Mouse (Mus musculus) hindbrain, embryonic 11.5 days (tissue): Measurements from ENCODE around the gene Slc30a6. TPM values are rescaled to one million over a fixed set of nuclear protein-coding genes. Genes with fewer than 3 reads are reported as not detected.
A peak's percentile ranks its signal among the peaks of the same experiment; 100 is the strongest.

ENCODE experiments used
- ATAC-seq: fragments of 200-750 bp; cut with Nextera tagmentation; 2 replicates; pipeline ENCODE4 v1.8.0; 2017; ENCODE audit warnings: mild to moderate bottlenecking, moderate TSS enrichment, moderate library complexity; ENCODE audit not compliant: low FRiP score
- DNase-seq: peaks from one replicate; pipeline ENCODE4 v3.0.0-alpha.2; 2015; ENCODE audit warnings: low spot score
- H3K27ac ChIP-seq: fragments of 300-500 bp; sonication (generic); 2 replicates; pipeline ENCODE4 v1.5.1; 2014; ENCODE audit warnings: mild to moderate bottlenecking, low read depth, low read length
- H3K27me3 ChIP-seq: fragments of 300-500 bp; sonication (generic); 2 replicates; pipeline ENCODE4 v1.6.1; 2014; ENCODE audit warnings: mild to moderate bottlenecking, low read length, moderate library complexity, mixed read lengths; ENCODE audit not compliant: control insufficient read depth, insufficient read depth
- H3K36me3 ChIP-seq: fragments of 300-500 bp; sonication (generic); 2 replicates; pipeline ENCODE4 v1.6.1; 2014; ENCODE audit warnings: mild to moderate bottlenecking, low read length, moderate library complexity, mixed read lengths; ENCODE audit not compliant: control insufficient read depth, insufficient read depth
- H3K4me1 ChIP-seq: fragments of 300-500 bp; sonication (generic); replicated peaks from 2 replicates; pipeline ENCODE4 v1.6.1; 2014; ENCODE audit warnings: low read length, mixed read lengths; ENCODE audit not compliant: control insufficient read depth, insufficient read depth
- H3K4me2 ChIP-seq: fragments of 300-500 bp; sonication (generic); replicated peaks from 2 replicates; pipeline ENCODE4 v1.6.1; 2014; ENCODE audit warnings: mild to moderate bottlenecking, low read depth, low read length
- H3K4me3 ChIP-seq: fragments of 300-500 bp; sonication (generic); 2 replicates; pipeline ENCODE4 v1.5.1; 2014; ENCODE audit warnings: low read depth, low read length
- H3K9ac ChIP-seq: fragments of 300-500 bp; sonication (generic); 2 replicates; pipeline ENCODE4 v1.6.1; 2014; ENCODE audit warnings: low read depth, low read length
- H3K9me3 ChIP-seq: fragments of 300-500 bp; sonication (generic); 2 replicates; pipeline ENCODE4 v1.6.1; 2016; ENCODE audit warnings: low read length; ENCODE audit not compliant: control insufficient read depth
- WGBS: fragments of 180-500 bp; shearing (Covaris S2); extraction: QIAGEN DNeasy Blood & Tissue Kit; methylation state at CpG from one replicate; pipeline ENCODE4 v1.1.7; 2014; 5-methylcytosine and 5-hydroxymethylcytosine counted together
- polyA plus RNA-seq: library from polyadenylated mRNA; unstranded; fragments of >200 nt; fragmentation: Nextera tagmentation; extraction: Ambion mirVana; gene quantifications from 2 replicates; pipeline ENCODE4 v1.2.1, GENCODE M21; 2014

Slc30a6 gene
- polyA plus RNA-seq, 1 experiment from 2014 or later = 30.0 TPM

GRCm38 (mm10) chr17:74402486-74403222, 7.2 kb downstream of the Slc30a6 start:
- Histone ChIP-seq H3K9me3 (no peaks in the 10 kb centered on the region), H3K27me3 (no peaks in the 10 kb centered on the region), H3K4me2 (no peak overlapping the region), H3K9ac (no peak overlapping the region), H3K4me3 (no peak overlapping the region), H3K27ac (no peak overlapping the region), H3K36me3 (0 out of 2 replicates have a peak, but pooled peaks cover 5% of the 10 kb centered on the region), H3K4me1 (no peaks in the 10 kb centered on the region)
- WGBS = 93% methylated on average over 12 of the region's 12 CpGs
- ATAC-seq (no peak), DNase-seq (no peak)

DNA sequence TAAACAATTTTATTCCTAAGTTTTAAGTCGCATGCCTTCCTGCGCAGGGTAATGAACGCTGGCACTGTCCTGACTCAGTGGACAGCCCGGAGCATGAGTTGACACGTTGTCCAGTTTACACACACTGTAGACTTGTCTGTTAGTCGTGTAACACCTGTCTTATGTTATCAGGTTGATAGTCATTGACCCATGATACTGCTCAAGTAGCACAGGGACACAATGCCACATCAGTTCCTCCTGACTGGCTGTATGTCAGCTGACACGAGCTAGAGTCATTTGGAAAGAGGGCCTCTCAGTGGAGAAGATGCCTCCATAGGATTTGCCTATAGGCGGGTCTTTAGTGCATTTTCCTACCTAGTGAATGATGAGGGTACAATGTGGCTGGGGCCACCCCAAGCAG, 11.1 kb downstream of the Slc30a6 start:
- Histone ChIP-seq H3K4me1 (no peaks in the 10 kb centered on the region), H3K27me3 (no peaks in the 10 kb centered on the region), H3K9ac (no peak overlapping the region), H3K4me3 (no peak overlapping the region), H3K36me3 (0 out of 2 replicates have a peak, but pooled peaks cover 5% of the 10 kb centered on the region), H3K4me2 (no peak overlapping the region), H3K27ac (no peak overlapping the region), H3K9me3 (no peaks in the 10 kb centered on the region)
- ATAC-seq (no peak), DNase-seq (no peak)
- 90% methylated on average over 8 of the region's 8 CpGs for WGBS

DNA sequence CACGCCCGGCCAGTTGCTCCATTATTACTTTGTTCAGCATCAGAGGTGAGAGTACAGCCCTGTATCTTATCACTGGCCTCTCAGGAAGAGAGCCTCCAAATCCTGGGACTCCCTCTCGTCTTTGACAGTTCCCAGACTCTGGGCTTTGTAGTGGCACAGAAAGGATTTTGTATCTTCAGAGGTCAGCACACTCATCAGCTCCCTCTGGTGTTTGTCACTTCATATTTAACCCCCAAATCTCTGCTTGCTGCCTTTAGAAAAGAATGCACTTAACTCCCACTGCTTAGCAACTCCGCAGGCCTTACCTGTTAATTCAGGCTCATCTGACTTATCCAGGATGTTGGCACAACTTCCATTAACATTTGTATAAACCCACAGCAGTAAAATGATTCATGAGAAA, 14.3 kb downstream of the Slc30a6 start:
- Histone ChIP-seq H3K36me3 (peaks cover 5% of the 10 kb centered on the region; the same call in 1 of the 2 replicates), H3K4me2 (no peak overlapping the region), H3K27ac (no peak overlapping the region), H3K27me3 (no peaks in the 10 kb centered on the region), H3K4me3 (no peak overlapping the region), H3K9ac (no peak overlapping the region), H3K4me1 (no peaks in the 10 kb centered on the region), H3K9me3 (no peaks in the 10 kb centered on the region)
- no peak for ATAC-seq
- DNase-seq = peak; percentile 21
- 71% methylated on average over 4 of the region's 4 CpGs for WGBS

DNA sequence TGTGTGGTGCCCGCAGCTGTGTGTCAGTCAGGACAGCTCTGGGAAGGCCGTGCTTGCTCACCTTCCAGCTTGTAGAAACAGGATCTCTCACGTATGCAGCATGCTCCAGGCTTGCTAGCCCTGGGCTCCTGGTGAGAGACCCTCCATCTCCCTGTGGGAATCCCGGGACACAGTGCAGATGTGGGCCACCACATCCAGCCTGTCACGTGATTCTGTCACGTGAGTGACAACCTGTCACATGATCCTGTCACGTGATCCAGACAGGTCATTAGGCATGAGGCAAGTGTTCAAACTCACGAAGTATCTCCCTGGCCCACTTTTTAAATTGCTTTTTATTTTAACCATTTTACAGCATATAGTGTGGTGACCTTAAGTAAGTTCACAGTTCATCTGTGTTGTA, 17.9 kb downstream of the Slc30a6 start:
- no peaks in the 10 kb centered on the region for H3K9me3 ChIP-seq
- H3K4me3 ChIP-seq = no peak overlapping the region
- H3K4me1 ChIP-seq = no peaks in the 10 kb centered on the region
- H3K9ac ChIP-seq = no peak overlapping the region
- no peak for DNase-seq
- no peak overlapping the region for H3K27ac ChIP-seq
- ATAC-seq = no peak
- no peaks in the 10 kb centered on the region for H3K27me3 ChIP-seq
- H3K4me2 ChIP-seq = no peak overlapping the region
- no peaks in the 10 kb centered on the region; the same call in 1 of the 2 replicates for H3K36me3 ChIP-seq
- WGBS = 87% methylated on average over 8 of the region's 8 CpGs

- 61% methylated on average over 1 of the region's 1 CpGs for WGBS
- ATAC-seq (no peak), DNase-seq (no peak)
- no peaks in the 10 kb centered on the region for H3K4me1 ChIP-seq
- no peak overlapping the region for H3K4me2 ChIP-seq
- no peaks in the 10 kb centered on the region; the same call in 1 of the 2 replicates for H3K36me3 ChIP-seq
- H3K27me3 ChIP-seq = no peaks in the 10 kb centered on the region
- H3K9me3 ChIP-seq = no peaks in the 10 kb centered on the region
- H3K9ac ChIP-seq = no peak overlapping the region
- no peak overlapping the region for H3K27ac ChIP-seq
- H3K4me3 ChIP-seq = no peak overlapping the region
These were observed 19.3 kb downstream of the Slc30a6 start for GRCm38 (mm10) chr17:74414671-74415070.

DNA sequence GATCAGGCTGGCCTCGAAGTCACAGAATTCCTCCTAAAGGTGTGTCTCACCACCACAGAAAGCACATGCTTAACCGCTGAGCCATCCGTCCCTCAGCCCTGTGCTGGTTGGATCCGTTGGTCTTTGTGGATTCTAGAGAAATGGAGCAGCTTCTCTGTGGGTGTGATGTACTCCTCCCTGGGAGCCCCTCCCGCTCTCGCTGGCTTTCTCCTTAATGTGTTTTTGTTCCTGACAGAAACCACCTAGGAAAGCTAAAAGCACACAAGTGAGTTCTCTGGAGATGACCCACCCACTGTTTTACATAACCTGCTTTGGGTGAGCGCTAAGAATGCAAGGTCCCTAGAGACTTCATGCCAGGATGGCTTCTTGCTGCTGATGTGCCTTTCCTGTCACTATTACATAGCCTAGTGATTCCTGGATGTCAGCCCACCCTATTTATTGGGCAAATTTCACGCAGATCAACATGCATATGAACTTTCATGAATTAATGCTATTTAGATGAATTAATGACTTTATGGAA, 21.5 kb downstream of the Slc30a6 start:
- Histone ChIP-seq H3K9ac (no peak overlapping the region), H3K4me1 (no peaks in the 10 kb centered on the region), H3K27ac (no peak overlapping the region), H3K36me3 (no peaks in the 10 kb centered on the region; the same call in 1 of the 2 replicates), H3K27me3 (no peaks in the 10 kb centered on the region), H3K4me2 (no peak overlapping the region), H3K4me3 (no peak overlapping the region), H3K9me3 (no peaks in the 10 kb centered on the region)
- ATAC-seq (no peak), DNase-seq (no peak)
- 93% methylated on average over 8 of the region's 8 CpGs for WGBS

DNA sequence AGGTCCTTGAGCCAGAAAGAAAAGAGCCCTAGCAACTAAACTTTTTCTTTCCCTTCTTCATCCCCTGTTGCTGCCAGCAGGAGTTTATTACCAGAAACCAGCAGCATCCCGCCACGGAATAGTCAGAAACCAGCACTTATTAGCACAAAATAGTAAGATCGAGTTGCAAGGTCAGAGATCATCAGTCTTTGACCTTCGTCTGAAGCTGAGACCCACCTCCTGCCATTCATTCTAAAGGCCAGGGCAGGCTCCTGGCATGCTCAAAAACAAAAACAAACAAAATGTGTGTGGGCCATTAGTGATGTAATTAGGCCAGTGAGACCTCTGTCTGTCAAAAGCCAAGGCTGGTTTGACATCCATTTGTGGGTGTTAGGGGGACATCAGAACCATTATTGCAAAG, 22.8 kb downstream of the Slc30a6 start:
- no peaks in the 10 kb centered on the region for H3K4me1 ChIP-seq
- no peak overlapping the region for H3K4me3 ChIP-seq
- no peaks in the 10 kb centered on the region for H3K27me3 ChIP-seq
- H3K27ac ChIP-seq = no peak overlapping the region
- ATAC-seq = no peak
- no peak overlapping the region for H3K9ac ChIP-seq
- no peaks in the 10 kb centered on the region for H3K9me3 ChIP-seq
- DNase-seq = no peak
- 25% methylated on average over 4 of the region's 4 CpGs for WGBS
- H3K4me2 ChIP-seq = no peak overlapping the region
- H3K36me3 ChIP-seq = no peaks in the 10 kb centered on the region

DNA sequence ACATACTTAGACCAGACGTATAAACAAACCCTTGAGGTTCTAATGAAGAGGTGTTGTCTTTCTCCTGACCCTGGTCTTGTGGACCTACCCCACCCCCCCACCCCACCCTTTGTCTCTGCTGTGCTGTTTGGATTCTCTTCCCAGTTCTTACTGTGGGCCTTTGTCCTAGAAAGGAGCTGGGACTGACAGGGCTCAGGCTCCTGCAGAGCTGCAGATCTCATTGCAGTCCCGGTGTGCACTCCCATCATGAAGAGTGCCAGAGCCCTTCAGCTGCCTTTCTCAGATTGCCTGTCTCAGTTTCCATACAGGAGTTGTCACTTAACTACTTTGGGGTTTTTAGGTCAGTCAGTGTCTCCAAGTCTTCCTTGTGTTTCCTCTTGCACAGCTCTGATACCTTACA, 25.2 kb downstream of the Slc30a6 start:
- H3K4me3 ChIP-seq = no peak overlapping the region
- no peak overlapping the region for H3K9ac ChIP-seq
- H3K9me3 ChIP-seq = no peaks in the 10 kb centered on the region
- no peaks in the 10 kb centered on the region for H3K4me1 ChIP-seq
- ATAC-seq (no peak), DNase-seq (no peak)
- no peaks in the 10 kb centered on the region for H3K36me3 ChIP-seq
- H3K27ac ChIP-seq = no peak overlapping the region
- H3K4me2 ChIP-seq = no peak overlapping the region
- 54% methylated on average over 2 of the region's 2 CpGs for WGBS
- no peaks in the 10 kb centered on the region for H3K27me3 ChIP-seq

DNA sequence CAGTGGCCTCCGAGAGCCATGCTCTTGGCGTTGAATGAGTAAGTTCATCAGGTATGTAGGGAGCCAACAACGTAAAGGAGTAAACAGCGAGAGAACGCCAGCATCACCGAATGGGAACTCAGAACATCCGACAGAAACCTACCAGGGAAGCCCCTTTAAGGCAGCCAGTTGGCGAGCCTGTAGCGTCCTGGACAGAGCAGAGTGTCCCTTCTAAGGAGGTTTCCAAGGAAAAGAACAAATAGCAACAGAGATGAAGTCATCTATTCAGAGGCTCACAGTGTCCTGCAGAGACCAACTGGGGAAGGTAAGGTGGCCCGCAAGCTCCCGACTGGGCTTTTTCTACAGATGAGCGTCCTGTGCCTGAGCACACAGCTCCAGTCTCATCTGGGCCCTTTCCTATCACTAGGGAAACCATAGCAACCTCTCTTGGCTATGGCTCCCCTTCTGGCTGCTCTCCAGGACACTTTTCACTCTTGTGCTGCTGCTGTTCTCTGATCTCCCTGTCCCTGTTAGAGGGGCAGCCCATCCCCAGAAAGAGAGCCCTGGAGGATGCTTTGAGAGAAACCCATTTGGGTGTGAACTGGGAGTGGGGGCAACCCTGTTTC, 29.1 kb downstream of the Slc30a6 start:
- H3K4me1 ChIP-seq = no peaks in the 10 kb centered on the region
- no peaks in the 10 kb centered on the region for H3K36me3 ChIP-seq
- no peak for DNase-seq
- H3K27ac ChIP-seq = no peak overlapping the region
- H3K9me3 ChIP-seq = no peaks in the 10 kb centered on the region
- WGBS = 61% methylated on average over 12 of the region's 12 CpGs
- no peak overlapping the region for H3K4me2 ChIP-seq
- no peak overlapping the region for H3K4me3 ChIP-seq
- H3K9ac ChIP-seq = no peak overlapping the region
- H3K27me3 ChIP-seq = no peaks in the 10 kb centered on the region
- ATAC-seq = no peak
